Mouse (Mus musculus): ENCODE results near the gene Cldn20. TPM values are rescaled to one million over a fixed set of nuclear protein-coding genes. Genes with fewer than 3 reads are reported as not detected.
A peak's percentile ranks its signal among the peaks of the same experiment; 100 is the strongest.

Cldn20 gene
- not detected for polyA plus RNA-seq (2017; shearing (Covaris generic))

- no peak for ATAC-seq
Observed at GRCm38 (mm10) chr17:3532254-3532653, at the start of gene Cldn20. TSS of gene Cldn20 (plus strand) at chr17:3532554.

DNA sequence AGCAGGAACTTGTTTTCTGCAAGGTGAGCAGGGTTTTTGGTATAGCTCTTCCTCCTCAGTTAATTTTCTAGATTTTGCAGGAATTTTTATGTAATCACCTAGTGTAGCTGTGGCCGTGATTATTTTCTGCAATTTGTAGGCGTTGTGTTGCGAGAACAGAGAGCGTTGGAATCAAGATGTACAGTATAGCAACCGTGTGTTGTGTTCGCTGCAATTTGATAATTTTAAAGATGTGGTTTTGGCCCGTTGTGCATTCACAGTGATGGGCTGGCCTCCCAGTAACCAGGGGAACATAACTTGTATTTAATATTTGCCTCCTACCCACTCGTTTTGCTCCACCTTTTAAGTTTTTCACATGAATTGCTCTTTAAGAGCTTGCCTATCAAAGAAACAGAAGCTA is 49.3 kb upstream of the Cldn20 start:
- no peak for ATAC-seq

DNA sequence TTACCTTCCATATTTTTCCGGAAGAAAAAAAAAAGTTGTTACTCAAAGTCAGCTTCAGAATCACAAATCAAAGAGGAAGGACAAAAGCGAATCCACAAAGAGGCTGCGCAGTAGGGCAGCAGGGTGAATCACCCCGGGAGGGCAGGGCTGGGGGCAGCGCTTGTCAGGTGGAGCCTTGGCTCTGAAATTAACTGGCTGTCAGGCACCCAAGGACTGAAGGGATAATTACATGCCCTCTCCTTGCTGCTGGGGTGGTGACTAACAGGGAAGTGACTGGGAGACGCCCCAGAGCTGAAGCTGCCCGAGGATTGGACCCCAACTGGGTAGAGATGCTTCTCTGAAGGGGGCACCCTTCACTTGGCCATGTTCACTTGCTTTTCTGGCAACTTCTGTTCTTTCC is 46.5 kb upstream of the Cldn20 start:
- ATAC-seq: no peak

- ATAC-seq: no peak
Observed at GRCm38 (mm10) chr17:3487211-3487610, 45.1 kb upstream of the Cldn20 start.

- no peak for ATAC-seq
Observed at GRCm38 (mm10) chr17:3487721-3488601, 44.4 kb upstream of the Cldn20 start.

DNA sequence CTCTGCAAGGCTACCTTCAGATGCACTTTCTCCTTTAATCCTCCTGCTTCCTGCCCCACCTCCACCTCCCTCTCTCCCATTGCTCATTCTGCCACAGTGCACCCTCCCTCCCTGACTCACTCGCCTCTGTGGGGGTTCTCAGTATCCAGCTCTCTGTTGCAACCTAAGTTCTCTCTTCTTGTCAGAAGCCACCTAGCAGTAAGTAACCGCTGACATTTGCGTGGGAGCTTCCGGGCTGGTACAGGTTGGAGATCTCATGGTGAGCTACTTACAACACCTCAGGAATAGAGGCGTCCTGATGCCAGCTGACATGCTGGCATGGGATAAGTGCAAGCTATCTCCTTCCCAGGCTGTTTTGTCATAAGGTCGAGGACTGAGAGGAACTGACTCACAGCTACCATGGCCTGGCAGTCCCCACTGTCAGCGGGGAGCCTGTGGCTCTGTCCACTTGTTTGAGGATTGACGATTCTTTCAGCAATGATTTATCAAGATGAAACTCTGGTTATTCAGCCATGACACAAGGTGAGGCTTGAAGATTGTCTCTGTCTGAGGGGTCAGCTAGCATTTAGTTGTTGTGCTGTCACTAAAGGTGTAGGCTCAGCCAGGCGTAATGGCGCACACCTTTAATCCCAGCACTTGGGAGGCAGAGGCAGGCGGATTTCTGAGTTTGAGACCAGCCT is 42.0 kb upstream of the Cldn20 start:
- no peak for ATAC-seq

DNA sequence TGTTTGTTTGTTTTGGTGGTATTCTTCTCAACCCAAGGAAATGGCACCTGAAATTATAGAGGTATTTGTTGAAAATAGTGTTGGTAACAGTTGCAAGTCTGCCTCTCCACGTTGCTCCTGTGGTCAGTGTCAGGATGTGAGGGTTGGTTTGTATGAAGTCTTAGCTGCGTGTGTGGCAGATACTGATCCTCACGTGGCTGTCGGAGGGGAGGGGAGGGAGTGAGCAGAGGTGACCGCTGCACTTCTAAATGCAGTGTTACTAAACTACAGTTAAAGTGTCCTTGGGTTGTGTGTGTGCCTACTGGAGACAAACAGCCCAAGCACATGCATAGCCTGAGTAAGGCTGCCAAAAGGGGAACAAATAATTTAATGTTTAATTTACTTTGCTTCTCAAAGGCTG is 41.3 kb upstream of the Cldn20 start:
- ATAC-seq: no peak

GRCm38 (mm10) chr17:3491667-3492066 is 40.7 kb upstream of the Cldn20 start:
- no peak for ATAC-seq

- ATAC-seq: no peak
Observed at GRCm38 (mm10) chr17:3495576-3495975, 36.8 kb upstream of the Cldn20 start.

DNA sequence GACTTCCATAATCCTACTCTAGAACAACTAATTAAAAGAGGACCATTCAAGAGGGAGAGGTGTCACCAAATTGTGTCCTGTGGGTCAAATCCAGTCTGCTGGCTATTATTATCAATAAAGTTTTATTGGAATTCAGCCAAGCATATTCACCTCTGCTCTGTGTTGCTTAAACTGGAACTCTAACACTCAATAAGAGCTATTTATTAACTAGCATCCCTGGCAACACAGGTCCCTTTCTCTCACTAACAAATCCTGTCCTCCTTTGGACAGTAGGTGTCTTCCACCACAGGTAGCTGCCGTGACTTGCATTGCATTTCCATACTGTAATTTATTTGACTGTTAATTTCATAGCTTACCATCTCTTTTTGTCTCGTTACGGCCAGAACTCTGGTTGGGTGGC is 36.3 kb upstream of the Cldn20 start:
- no peak for ATAC-seq

DNA sequence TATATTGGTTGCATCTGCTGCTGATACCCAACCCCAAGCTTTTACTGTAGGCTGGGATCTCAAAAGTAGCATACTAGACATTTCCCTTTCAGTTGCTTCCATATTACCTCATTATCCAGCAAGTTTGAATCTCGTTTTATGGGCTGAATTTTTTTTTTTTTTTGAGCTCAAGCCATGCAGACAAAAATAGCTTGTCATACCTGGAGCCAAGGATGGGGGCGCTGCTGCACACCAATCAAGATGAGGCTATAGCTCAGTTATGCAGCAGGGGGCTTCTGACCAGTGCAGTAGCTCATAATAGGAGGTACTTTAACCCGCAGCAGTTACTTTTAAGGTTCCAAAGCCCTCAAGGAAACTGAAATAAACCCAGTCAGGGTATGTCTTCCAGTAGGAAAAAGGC is 34.3 kb upstream of the Cldn20 start:
- no peak for ATAC-seq

- ATAC-seq: no peak
Observed at GRCm38 (mm10) chr17:3498580-3498979, 33.8 kb upstream of the Cldn20 start.

GRCm38 (mm10) chr17:3499468-3499867 is 32.9 kb upstream of the Cldn20 start:
- ATAC-seq: no peak

- ATAC-seq: no peak
Observed at GRCm38 (mm10) chr17:3500076-3500475, 32.3 kb upstream of the Cldn20 start.

- ATAC-seq: no peak
Observed at GRCm38 (mm10) chr17:3500936-3501335, 31.4 kb upstream of the Cldn20 start.

DNA sequence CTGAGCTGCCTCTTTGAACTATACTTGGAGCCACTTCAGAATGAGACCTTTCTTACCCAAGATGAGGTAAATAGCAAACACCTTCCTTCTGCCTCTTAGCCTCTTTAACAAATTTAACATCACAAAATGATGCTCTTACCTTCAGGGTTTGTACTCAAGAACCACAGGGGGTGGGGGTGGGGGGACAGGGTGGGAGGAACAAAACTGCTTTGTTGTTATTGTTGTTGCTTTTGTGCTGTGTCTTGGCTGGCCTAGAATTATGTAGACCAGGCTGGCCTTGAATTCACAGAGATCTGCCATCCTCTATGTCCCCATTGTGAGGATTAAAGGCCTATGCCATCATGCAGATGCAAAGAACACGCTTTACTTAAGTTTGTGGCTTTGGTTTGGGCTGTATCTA is 26.6 kb upstream of the Cldn20 start:
- no peak for ATAC-seq

GRCm38 (mm10) chr17:3506508-3506907 is 25.8 kb upstream of the Cldn20 start:
- ATAC-seq: no peak

GRCm38 (mm10) chr17:3509841-3510240 is 22.5 kb upstream of the Cldn20 start:
- ATAC-seq: peak; percentile 71

DNA sequence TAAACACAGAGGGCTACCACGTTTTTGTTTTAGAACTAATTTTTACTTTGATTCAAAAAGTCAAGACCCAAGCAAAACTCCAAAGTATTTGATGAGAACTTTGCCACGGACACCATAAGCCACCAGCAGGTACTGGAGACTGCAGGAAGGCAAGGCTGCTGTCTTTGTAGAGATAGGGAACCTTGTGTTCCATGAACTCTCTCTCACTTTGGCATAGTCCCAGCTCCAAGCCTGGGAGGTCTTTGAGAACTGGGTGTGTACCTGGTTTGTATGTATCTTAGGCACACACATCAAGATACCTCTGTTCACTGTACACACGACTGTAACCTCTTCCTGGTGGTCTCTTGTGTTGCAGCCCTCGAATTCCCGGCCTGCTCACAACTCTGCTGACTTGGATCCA is 18.0 kb upstream of the Cldn20 start:
- no peak for ATAC-seq

GRCm38 (mm10) chr17:3515851-3516250 is 16.5 kb upstream of the Cldn20 start:
- ATAC-seq: no peak

DNA sequence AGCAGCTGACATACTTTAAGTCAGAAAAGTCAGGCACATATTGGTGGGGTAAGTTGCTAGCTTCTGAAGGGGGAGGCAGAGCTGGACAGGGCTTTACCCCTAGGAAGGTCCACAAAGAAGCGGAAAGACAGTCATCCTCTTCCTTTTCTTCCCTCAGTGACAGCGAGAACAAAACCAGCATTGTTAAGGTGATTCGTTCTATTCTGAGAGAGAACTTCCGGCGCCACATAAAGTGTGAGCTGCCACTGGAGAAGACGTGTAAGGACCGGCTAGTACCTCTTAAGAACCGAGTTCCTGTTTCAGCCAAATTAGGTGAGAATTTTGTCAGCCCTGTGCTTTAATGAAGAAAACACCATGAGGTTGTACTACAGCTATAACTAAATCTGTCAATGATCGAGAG is 15.9 kb upstream of the Cldn20 start:
- no peak for ATAC-seq

DNA sequence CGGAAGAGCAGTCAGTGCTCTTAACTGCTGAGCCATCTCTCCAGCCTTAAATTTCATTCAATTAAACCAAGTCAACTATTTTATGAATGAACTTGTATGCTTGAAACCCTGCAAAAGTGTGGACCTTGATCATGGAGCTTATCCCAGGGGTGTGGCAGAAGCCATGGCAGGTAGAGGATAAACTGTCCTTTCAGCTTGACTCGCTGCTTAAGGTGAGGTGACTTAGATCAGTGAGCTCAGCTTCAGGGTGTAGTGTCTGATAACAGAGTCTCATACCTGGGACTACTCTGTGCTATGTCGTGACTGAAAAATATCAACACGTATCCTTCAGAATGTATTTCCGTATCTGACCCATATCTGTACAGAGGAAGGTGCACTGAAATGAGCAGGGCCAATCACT is 12.0 kb upstream of the Cldn20 start:
- no peak for ATAC-seq

DNA sequence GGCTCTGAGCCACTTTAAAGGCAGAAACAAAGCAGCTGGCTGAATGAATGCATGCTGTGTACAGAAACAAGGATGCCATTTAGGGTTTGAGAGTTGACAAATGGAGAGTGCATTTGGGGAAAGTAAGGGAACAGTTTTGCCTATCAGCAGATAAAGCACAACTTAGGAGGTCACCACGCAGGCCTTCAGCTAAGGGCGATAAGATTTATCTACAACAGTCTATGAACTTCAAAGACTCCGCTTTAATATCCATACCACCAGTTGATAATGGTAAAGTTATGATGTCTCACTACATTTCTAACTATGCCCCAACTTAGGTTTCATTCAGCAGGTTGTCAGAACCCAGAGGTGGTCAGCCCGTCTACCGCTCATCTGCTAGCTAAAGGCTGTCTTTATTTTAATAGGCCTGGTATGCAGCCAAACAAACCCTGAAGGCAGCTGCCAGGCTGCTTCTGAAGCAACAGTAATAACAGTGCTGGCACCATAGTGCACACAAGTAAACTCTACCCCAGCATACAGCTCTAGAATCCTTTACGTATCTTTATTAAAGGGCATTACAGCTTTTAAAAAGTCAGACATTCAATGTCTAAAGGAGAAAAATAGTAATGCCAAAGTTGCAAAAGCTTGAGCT is 4.4 kb upstream of the Cldn20 start:
- ATAC-seq: no peak

- ATAC-seq: no peak
Observed at GRCm38 (mm10) chr17:3529523-3529922, 2.8 kb upstream of the Cldn20 start.

Data from activated CD4-positive, CD25-positive, alpha-beta regulatory T cell, adult 4 months (primary cell).